Mouse (Mus musculus) heart, adult 18-20 months (tissue): Measurements from ENCODE around the gene Fgfr2. TPM values are rescaled to one million over a fixed set of nuclear protein-coding genes. Genes with fewer than 3 reads are reported as not detected.
A peak's percentile ranks its signal among the peaks of the same experiment; 100 is the strongest.
"Not testable (repeated sequence)": the region's sequence is repeated elsewhere in the genome, so short reads cannot be mapped to it uniquely, and the experiment has no call there.

Experiments
- DNase-seq, 2 experiments: peaks; one replicate each; pipeline ENCODE4 v3.0.0; 2021 to 2022; ENCODE audit warnings: mixed read lengths in 1 of 2
- total RNA-seq, 2 experiments: library from RNA; stranded (reverse); gene quantifications; 2 replicates each; pipeline ENCODE4 v1.2.3; 2021

The Fgfr2 gene
- total RNA-seq, 2 experiments from 2014 or later = 1.3 to 2.6 TPM

DNA sequence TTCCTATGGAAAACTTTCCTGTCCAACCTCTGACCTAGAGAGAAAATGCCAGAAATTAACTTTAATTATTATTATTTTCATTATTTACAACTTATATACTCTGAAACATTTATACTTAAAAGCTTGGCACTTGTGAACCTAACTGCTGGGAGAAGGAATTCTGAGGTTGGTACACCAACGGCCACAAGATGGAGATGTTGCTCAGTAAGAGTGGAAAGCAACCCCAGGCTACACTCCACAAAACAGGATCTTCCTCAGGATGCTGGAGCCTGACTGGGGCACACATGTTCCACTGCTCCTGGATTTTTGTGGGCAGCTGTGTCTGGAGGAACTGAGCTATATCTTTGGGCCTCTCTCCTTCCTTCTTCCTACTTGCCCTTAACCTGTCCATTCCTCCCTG lies 1690.9 kb downstream of the Fgfr2 start:
- peak in 1 of 2 experiments; percentile 48 for DNase-seq

DNA sequence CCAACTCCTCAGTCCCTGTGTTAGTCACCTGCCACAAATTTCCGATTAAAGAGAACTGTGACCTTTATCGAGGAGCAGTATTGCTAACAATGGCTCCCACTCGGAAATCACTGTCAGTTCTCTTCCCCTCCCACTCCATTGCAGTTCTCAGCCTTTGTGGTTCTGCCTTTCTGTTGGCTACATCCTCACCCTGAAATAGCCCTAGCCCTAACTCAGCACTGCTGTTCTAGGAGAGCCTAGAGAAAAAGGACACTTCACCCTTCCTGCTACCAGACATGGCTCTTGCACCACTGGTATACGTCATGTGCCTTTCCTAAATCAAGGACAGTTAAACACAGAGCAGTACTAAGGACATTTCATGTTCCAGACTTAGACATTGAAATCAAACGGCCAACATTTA lies 1695.8 kb downstream of the Fgfr2 start:
- DNase-seq = no peak

DNA sequence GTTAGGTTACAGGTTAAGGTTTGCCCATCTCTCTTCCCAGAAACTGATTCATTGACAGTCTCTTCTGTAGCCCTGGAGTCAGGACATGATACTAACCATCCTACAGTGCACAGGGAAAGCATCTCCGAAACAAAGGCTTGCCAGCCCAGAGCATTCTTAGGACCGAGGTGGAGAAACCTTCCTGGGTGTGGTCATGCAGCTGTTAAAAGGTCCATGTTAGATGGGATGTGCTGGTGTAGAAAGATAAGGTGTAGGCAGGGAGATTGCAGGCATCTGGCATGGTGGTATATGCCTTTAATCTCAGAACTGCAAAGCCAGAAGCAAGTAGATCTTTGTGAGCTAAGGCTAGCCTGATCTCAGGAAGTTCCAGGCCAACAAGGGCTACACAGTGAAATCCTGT lies 1698.2 kb downstream of the Fgfr2 start:
- no peak for DNase-seq

DNA sequence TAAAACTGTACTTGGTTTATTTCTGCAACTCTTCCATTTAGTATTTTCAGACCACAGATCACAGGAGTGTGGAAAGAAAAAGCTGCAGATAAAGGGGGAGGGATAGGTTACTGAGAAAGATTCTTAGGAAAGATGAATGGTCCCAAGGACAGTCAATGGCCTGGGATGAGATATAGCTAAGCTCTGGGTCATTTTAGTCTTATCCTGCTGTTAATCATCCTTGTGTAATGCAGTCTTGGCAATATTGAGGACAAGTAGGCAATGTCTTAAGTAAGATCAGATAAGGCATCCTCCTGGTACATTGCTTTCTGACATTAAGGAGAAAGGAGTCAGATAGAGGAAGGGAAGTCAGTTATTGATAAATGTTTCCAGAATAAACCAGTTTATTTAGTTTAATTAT lies 1705.5 kb downstream of the Fgfr2 start:
- DNase-seq = no peak

DNA sequence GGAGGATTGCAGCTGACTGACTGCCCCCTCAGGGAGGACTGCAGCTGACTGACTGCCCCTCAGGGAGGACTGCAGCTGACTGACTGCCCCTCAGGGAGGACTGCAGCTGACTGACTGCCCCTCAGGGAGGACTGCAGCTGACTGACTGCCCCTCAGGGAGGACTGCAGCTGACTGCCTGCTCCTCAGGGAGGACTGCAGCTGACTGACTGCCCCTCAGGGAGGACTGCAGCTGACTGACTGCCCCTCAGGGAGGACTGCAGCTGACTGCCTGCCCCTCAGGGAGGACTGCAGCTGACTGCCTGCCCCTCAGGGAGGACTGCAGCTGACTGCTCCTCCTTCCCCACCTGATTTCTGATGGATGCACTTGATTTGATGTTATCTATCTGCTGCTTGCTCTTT lies 1706.4 kb downstream of the Fgfr2 start:
- not testable (repeated sequence) for DNase-seq

DNA sequence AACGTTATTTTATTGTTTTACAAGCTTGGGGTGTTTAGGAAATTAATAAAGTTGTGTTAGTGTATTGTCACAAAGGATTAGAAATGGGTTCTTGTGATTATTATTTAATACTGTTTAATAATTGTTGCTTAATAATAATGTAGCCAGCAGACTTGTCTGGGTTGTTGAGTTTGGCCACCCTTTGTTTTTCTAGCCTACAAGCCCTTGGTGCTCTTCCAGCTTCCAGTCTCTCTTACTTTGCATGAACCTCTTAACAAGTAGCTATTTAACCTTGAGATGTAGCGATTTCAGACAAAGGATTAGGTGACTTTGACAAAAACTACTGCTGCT lies 1711.2 kb downstream of the Fgfr2 start:
- DNase-seq = no peak

DNA sequence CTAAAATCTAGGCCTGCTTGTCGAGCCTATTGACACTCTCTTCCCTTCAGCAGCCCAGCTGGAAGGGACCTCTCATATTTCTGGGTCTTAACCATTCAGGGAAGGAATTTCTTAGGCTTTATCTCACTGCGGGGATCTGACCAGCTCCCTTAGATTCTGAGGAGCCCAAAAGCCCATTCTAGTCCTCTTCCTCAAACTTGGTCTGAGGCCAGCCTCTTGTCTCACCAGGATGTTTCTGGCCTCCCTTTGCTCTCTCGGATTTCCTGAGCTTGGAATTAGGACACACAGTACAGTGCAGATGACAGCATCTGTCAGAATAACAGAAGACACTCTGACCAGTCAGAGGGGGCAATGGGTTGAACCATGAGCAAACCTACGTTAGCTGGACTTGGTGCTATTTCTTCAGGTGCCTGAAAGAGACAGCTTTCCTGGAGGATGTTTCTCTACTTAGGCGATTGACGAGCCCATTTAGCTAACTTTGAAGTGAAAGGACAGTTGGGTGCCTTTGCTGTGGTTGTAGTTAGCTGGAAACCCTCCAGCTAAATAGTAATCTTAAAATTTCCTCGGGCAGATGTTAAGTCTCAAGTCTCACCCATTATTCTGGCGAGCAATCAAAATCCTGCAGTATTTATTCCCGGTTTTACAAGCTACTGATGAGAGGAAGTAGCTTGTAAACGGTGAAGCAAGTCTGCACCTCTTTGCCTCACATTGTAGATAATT lies 1711.8 kb downstream of the Fgfr2 start:
- peak; percentile 57 to 61 for DNase-seq

DNA sequence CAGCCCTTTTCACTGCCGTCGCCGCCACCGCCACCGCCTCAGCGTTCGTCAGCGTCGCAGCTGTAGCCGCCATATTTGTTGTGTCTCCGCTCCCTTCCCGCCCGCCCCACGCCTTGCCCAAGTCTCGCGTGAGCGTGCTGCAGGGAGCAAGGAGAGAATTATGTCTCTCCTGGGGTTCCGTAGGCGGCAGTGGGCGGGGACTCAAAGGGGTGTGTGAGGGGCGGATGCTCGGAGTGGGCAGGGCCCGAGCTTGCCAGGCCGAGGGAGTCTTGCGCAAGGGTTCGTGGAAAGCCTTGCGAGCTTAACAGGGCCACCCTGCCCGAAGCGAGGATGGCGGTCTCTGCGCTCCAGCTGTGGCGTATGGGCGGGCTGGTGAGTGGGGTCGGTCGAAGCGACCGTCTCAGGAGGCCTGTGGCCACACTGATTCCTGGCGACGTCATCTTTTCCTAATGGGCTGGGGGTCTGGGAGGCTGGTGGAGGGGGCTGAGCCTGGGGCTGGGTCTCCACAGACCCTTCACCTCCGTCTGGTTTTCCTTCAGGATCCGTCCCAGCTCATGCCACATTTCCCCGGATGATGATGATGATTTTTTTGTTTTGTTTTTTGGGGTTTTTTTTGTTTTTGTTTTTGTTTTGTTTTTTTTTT lies 1712.6 kb downstream of the Fgfr2 start, which contains the start of the genes Ikzf5 and Acadsb:
Gene Ikzf5 (minus strand): TSS at position 106 of the 643 bp plus-strand sequence.
Gene Acadsb (plus strand): TSS at position 186 of the 643 bp plus-strand sequence.
- DNase-seq = peak; percentile 100

DNA sequence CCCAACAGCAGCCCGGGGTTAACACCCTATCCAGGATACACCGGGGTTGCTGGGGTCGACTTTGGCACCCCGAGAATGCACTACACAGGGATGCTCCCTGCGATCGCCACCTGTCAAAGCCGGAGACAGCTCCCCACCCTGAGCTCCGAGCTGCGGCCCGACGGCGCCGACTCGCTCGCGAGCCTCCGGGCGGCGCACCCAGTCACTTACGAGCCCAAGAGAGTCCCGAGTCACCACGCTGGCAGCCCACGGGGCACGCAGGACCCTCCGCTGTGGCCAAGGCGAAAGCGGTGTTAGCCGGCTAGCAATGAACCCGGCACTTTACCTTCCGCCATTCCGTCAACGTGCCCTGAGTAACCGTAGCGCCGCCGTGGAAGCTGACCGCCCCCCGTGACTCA lies 1713.2 kb downstream of the Fgfr2 start:
- no peak for DNase-seq

DNA sequence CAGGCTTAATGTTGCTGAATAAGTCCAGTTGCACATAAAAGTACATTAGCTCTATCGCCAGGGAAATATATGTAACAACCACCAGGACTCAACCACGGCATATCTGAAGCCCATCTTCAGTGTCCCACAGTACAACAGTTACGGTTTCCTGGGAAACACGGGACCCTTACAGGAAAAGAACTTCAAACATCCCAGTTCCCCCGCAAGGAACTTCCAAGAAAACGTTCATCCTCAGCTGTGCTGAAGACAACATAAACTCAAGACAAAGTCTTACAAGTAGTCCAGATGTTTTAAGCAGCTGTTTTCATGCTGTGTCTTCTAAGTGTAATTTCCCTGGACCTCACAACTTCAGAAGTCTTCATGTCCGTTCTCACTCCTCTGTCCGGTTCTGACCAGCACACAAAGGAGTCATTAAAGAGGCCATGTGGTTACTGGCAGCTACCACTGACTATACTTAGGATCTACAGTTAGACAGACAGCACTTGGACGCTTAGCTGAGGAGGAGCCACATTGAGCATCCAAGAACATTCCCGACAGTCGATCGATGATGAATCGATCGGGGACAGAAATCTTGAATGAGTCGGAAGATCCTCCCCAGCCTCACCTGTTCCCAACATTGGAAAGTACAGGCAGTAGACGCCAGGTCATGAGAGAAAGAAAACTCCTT lies 1713.7 kb downstream of the Fgfr2 start:
- DNase-seq = peak in 1 of 2 experiments; percentile 16

DNA sequence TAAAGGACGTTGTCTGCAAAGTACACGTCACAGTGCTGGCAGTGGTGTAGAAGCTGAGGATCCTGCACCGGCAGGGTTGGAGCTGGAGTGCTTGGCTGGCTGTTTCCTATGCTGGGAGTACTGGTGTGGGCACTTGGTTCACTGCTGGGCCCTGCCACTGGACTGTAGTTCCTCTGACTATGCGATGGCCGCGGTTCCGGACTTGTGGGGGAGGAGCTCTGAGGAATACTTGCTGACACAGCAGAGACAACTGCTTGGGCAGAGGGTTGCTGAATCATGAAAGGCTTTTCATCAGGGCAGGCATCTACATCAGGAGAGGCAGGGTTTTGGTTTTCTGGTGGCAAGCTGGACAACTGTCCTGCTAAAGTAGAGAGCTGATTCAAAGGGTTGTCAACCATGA lies 1731.4 kb downstream of the Fgfr2 start:
- DNase-seq = peak in 1 of 2 experiments; percentile 26

DNA sequence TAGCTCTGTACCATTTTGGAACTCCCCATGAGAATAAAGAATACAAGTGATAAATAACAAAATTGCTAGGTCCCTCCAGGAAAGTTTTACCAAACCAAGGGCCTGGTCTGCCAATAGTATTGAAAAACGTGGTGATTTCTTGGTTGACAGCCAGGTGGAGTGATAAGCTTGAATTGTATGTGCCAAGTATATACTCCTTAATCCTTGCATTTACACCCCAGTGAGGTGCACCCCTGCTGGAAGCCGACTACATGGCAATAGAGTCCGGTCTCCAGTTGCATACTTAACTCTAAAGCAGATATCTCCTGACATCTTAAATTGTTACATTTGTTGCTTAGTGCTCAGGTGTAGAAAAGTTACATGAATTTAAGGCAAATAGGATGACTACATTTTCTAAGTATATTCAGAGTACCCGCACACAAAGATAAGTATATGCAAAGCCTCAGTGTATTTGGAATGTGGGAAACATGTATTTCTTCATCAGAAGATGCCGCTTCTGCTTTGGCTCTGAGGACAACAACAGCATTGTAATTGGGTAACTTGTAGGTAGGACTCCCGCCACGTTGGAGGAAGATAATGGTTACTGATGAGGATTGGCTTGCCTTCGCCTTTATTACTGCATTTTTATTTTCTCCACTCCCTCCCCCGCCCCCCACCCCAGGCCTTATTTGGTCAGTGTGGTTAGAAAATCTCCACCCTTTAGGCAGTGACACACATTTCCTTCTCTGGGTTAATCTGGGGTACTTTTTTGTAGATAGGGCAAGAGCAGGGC lies 1751.1 kb downstream of the Fgfr2 start:
- no peak for DNase-seq

DNA sequence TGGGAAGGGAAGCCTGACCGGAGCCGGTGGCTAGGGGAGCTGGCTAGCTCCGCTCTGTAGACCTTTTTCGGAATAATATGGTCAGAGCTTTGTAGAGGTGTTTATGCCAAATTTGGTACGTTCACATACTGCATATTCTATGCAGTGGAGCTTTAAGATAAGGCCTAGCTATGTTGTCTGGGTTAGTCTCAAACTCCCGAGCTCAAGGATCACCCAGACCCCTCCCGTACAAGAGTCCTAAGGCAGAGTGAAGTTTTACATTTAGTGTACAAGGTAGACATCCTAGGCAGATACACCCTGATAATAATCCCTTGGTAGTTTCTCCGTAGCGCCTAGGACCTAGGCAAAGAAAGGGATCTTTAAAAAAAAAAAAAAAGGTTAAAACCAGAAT lies 1751.7 kb downstream of the Fgfr2 start:
- DNase-seq = no peak

DNA sequence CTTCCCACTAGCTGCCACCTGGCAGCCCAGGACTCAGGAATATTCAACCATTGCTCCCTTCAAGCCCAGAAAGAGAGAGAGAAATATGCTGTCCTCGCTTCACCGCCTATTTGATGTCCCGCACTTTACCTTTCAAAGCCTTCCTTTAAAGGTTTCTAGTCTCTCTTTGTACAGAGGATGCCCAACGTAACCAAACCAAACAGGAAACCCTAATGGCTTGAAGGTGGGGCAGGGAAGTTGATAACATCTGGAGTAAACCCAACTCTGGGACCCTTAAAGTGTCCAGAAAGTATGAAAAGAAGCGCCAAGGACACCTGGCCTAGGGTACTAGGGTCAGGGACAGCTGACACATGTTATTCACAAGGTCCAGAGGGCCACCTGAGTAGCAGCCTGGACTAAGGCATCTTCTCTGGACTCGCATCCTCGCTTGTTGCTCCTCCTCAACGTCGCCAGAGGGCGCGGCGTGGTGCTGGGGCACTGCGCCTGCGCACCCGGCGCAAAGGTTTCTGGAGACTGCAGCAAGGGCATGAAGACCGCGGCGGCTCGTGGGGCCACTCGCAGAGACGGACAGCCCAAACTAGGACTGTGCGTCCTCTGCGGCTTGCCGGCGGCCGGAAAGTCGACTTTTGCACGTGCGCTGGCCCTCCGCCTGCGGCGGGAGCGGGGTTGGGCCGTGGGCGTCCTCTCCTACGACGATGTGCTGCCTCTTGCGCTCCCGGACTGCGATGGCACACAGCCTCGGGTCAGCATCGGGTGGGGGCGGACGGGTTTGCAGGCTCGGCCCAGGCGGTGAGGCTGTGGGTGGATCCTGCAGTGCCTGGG lies 1752.3 kb downstream of the Fgfr2 start, which contains the start of gene Pstk:
Gene Pstk (plus strand): TSS at position 494 of the 822 bp plus-strand sequence.
- DNase-seq = peak; percentile 92 to 93

DNA sequence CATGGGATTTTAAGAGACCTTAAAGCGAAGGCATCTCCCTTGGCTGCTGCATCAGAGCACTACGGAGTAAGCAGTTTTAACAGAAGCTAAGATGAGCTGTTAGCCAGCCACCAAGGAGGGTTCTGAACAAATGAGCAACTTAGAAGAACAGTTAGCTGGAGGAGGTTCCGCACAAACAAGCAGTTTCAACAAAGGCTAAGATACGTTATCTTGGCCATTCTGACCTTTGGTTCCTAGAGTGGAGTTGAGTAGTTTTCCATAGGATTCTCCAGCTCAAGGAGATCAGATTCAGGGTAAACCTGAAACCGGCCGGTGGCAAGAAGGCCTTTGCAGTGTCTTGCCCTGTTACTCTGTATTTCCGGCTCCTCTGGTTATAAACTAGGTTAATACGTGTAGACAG lies 1759.0 kb downstream of the Fgfr2 start:
- no peak for DNase-seq

DNA sequence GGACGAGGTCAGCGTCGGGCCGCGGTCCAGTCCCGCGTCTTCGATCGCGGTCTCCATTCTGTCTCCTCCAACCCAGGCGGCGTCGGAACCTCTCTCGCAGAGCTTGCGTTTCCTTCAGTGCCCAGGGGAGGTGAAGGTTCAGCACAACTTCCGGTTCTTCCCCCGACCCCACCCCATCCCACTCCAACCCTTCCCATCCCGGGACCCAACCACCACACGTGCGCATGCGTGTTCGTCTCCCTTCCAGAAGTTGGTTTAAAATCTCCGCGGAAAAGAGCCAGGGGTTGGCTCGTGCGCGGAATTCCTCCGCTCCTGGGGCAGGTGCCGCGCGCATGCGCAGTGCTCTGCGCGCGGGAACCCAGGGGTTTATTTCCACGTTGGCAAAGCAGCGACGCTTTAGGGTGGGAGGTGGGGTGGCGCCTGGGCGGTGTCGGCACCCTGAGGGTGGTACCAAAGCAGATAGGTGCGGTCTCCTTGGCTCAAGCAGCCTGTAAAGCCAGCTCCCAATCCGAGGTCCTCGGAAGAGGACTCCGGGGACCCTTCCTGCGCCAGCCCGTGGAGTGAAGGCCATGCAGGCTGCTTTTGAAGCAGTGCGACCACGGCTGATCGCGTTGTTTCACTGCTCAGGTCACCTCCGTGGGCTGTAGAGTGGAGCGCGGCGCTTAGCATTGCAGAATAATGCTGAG lies 1760.4 kb downstream of the Fgfr2 start, which contains the start of gene 2310057M21Rik:
Gene 2310057M21Rik (minus strand): TSS at position 145 of the 686 bp plus-strand sequence.
- peak; percentile 96 to 97 for DNase-seq

DNA sequence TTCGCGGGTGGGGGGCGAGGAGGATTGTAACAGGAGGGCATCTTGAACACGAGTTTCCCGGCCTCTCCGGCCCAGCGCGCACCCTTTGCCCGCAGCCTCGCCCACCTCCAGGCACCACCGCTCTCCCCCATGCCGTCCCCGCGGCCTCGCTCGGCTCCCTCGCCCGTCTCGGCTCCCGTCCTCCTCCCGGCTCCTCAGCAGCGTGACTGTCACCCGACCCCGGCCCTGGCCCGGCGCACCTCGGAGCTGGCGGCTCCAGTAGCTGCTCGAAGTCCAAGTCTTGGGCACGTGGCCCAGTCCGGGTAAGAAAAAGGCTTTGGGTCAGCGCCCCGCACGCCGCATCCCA lies 1760.9 kb downstream of the Fgfr2 start:
- DNase-seq = no peak

DNA sequence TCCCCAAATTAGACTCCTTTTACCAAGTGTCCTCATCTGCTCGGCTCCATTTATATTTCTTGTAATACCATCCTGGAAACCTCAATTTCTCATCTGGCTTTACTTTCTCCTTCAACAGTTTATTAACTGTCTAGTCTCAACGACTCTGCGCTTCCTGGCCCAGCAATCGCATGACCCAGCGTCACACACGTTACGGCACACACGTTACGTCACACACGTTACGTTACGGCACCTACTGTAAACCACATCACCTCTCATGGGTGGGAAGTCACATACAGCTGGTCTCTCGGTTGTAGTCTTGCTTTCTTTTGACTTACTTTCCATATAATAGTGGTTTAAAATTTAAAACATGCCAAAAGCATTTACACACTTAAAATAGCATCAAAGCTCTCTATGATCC lies 1767.0 kb downstream of the Fgfr2 start:
- DNase-seq = no peak

DNA sequence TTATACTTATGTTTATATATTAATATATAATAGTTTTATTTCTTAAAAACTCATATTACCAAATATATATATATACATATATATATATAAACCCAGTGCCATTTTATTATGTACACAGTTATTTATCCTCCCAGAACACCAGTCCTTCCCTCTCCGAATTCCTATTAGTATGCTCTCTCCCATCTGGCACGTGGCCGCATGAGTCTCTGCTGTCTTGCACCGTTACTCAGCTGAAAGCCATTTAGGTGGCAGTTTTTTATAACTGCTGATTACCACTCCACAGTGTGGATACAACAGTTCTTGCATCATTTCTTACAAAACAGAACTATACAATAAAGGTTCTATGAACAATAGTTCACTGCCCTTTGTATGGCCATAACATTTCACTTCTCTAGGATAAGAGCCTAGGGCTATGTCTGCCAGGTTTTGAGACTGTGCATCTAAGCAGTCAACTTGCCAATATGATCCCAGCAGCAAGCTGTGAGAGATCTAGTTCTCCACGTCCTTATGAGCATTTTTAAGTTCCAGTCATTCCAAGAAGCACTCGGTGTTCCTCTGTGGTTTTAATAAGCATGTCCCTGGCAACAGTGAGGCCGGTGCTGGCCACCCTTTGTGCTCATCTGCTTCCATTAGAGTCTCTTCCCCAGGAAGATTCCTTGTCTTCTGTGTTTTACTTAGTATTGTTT lies 1777.2 kb downstream of the Fgfr2 start:
- DNase-seq = no peak

DNA sequence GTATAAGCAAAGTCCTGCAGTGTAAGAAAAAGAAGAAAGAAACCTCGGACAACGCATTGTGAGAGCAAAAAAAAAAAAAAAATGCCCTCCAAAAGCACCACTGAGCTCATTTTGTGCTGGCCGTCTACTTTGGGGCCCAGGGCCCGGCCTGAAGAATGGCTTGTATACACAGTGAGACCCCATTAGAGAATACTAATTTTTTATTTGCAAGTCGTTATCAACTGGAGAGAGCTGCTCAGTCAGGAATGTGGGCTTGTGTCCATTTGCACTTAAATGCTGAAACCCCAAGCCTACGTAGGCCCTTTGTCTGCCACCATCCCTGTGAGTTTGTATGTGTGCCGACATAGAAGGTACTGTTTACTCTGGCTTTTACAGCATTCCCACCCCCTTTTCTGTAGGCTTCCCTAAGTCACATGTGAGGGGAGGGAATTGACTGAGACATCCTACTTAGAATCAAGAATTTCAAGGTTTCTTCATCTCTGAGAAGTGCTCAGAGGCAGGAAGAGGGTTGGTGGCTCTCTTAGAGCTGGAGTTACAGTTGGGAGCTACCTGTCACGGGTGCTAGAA lies 1785.6 kb downstream of the Fgfr2 start:
- no peak for DNase-seq
